Comparison of ENCODE assay signal across 12 mouse cellular contexts in the genomic region with DNA sequence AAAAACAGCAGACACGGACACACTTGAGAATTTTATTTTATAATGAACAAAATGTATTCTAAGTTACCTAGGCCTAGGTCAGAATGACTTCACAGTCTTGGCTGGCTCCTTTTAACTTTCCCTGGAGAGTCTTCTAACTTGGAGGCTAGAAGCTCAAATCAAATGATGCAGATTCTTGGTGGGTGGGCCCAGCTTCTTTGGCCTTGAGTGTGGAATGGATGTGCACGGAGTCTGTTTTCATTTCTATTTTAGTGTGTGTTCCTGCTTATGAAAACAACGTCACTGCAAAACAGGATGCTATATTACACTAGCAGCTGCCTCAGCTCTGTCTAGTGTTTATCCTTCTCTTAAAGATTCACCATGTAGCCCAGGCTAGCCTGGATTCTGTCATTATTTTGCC. TPM values are rescaled to one million over a fixed set of nuclear protein-coding genes. Genes with fewer than 3 reads are reported as not detected.
DNase-seq lines count a peak whose midpoint lies in the region; ATAC-seq and TF ChIP-seq lines count a peak whose summit lies in the region.
"Had no signal": no experiment of that assay in that cellular context is flagged by ENCODE, and none has a peak within 500 bp of the region (broad histone marks: within the 10 kb centered on the region; RNA-seq: fewer than 3 reads in every experiment).

No protein-coding gene starts in this region.

- 36% methylated on average over 3 of the region's 3 CpGs for WGBS in heart, adult 2 months
- WGBS in heart, embryonic 10.5 days = 70% methylated on average over 3 of the region's 3 CpGs
- 53% methylated on average over 3 of the region's 3 CpGs for WGBS in stomach, postnatal 0 days

- H3K79me2 ChIP-seq in heart, adult 2 months (replicated peaks; ENCODE audit: control insufficient read depth, insufficient read depth, low read length) = no peaks in the 10 kb centered on the region

- no peak overlapping the region for H3K4me2 ChIP-seq in stomach, postnatal 0 days (replicated peaks; ENCODE audit: low read depth)
- H3K4me2 ChIP-seq: hindbrain, embryonic 13.5 days; midbrain, embryonic 12.5 days had no signal

- no peak for TF ChIP-seq EP300 in heart, adult 2 months (IDR thresholded peaks at IDR 0.05; ENCODE audit: insufficient read depth, low read depth, low read length)
- TF ChIP-seq EP300 in stomach, postnatal 0 days (optimal IDR thresholded peaks at IDR 0.05) = no peak

- DNase-seq in heart, adult 2 months = peak in 1 of 2 experiments; percentile 37
- no peak for DNase-seq in heart, embryonic 10.5 days (ENCODE audit: low spot score)
- DNase-seq in lung, postnatal 10 days = peak; percentile 54
- DNase-seq in lung, postnatal 4 days = no peak
- peak; percentile 64 to 68 for DNase-seq in heart, postnatal 10 days
- no peak for DNase-seq in stomach, postnatal 0 days (ENCODE audit: low spot score)
- DNase-seq: right cerebral cortex, adult 18-20 months; thymus, postnatal 36 days had no signal

- H3K9ac ChIP-seq in heart, adult 2 months (ENCODE audit: low read depth, low read length) = no peak overlapping the region
- no peak overlapping the region for H3K9ac ChIP-seq in stomach, postnatal 0 days (ENCODE audit: low read length)
- H3K9ac ChIP-seq: midbrain, embryonic 12.5 days had no signal

- ATAC-seq in stomach, postnatal 0 days (ENCODE audit: low FRiP score, low TSS enrichment) = no peak
- no peak for ATAC-seq in granulocyte monocyte progenitor cell, adult 5-6 weeks (replicated peaks; ENCODE audit: poor library complexity, severe bottlenecking)

- TF ChIP-seq CTCF in heart, adult 2 months (IDR thresholded peaks at IDR 0.05) = no peak
- no peak for TF ChIP-seq CTCF in stomach, postnatal 0 days (IDR thresholded peaks at IDR 0.05; ENCODE audit: low read depth)

- no peaks in the 10 kb centered on the region for H3K9me3 ChIP-seq in heart, embryonic 10.5 days
- H3K9me3 ChIP-seq in stomach, postnatal 0 days (ENCODE audit: control insufficient read depth, low read length) = no peaks in the 10 kb centered on the region
- H3K9me3 ChIP-seq: hindbrain, embryonic 13.5 days; midbrain, embryonic 12.5 days had no signal

- H3K4me1 ChIP-seq in heart, adult 2 months (ENCODE audit: control insufficient read depth, insufficient read depth, low read length) = peaks cover 8% of the 10 kb centered on the region
- peaks cover 75% of the 10 kb centered on the region for H3K4me1 ChIP-seq in heart, embryonic 10.5 days
- peaks cover 8% of the 10 kb centered on the region for H3K4me1 ChIP-seq in stomach, postnatal 0 days (replicated peaks; ENCODE audit: control insufficient read depth, insufficient read depth)

- TF ChIP-seq POLR2A in heart, adult 2 months (IDR thresholded peaks at IDR 0.05; ENCODE audit: insufficient read depth, low read depth, low read length) = no peak

- no peak overlapping the region for H3K4me3 ChIP-seq in heart, adult 2 months
- no peak overlapping the region for H3K4me3 ChIP-seq in heart, embryonic 10.5 days
- no peak overlapping the region for H3K4me3 ChIP-seq in stomach, postnatal 0 days (ENCODE audit: low read depth, low read length)
- H3K4me3 ChIP-seq: erythroblast, embryonic 14.5 days; hindbrain, embryonic 13.5 days; midbrain, embryonic 12.5 days had no signal

- H3K36me3 ChIP-seq in heart, adult 2 months (ENCODE audit: control insufficient read depth, insufficient read depth, low read length) = no peaks in the 10 kb centered on the region
- H3K36me3 ChIP-seq in heart, embryonic 10.5 days = peaks cover 8% of the 10 kb centered on the region
- H3K36me3 ChIP-seq in stomach, postnatal 0 days (ENCODE audit: control insufficient read depth, insufficient read depth, low read length) = no peaks in the 10 kb centered on the region
- H3K36me3 ChIP-seq: hindbrain, embryonic 13.5 days; midbrain, embryonic 12.5 days had no signal

- intact Hi-C loops in heart, adult 2 months (cut with DNase I) = no loop called here
- intact Hi-C loops in heart, postnatal 10 days (cut with DNase I) = no loop called here

- peak overlapping the region; percentile 65 for H3K27ac ChIP-seq in heart, adult 2 months
- no peak overlapping the region for H3K27ac ChIP-seq in heart, embryonic 10.5 days
- peak overlapping the region; percentile 65 for H3K27ac ChIP-seq in stomach, postnatal 0 days (replicated peaks)
- H3K27ac ChIP-seq: hindbrain, embryonic 13.5 days; midbrain, embryonic 12.5 days had no signal

- H3K27me3 ChIP-seq in heart, adult 2 months (ENCODE audit: control insufficient read depth, insufficient read depth, low read length) = no peaks in the 10 kb centered on the region
- H3K27me3 ChIP-seq in heart, embryonic 10.5 days (ENCODE audit: insufficient read depth, poor library complexity, severe bottlenecking) = no peaks in the 10 kb centered on the region
- no peaks in the 10 kb centered on the region for H3K27me3 ChIP-seq in stomach, postnatal 0 days (ENCODE audit: control insufficient read depth, insufficient read depth, low read length)
- H3K27me3 ChIP-seq: hindbrain, embryonic 13.5 days; midbrain, embryonic 12.5 days had no signal

RNA-seq across cellular contexts. Expression of gene Lrrc75a, which starts 12.9 kb away (rescaled TPM):
- 1 to 10 TPM; 3.3 to 4.2 TPM for total RNA-seq in heart, adult 2 months (2021)
- polyA plus RNA-seq in heart, adult 2 months (2012; rRNA removed) = 6.2 and 9.6 TPM in 2 replicates
- polyA plus RNA-seq in heart, embryonic 10.5 days (2016; fragmentation: Nextera tagmentation; extraction: Ambion mirVana) = 14.9 and 17.2 TPM in 2 replicates
- 10 to 100 TPM; 12.0 to 12.3 TPM for total RNA-seq in heart, postnatal 10 days (2021)
- 7.3 and 8.4 TPM in 2 replicates for polyA plus RNA-seq in stomach, postnatal 0 days (2015; fragmentation: Nextera tagmentation; extraction: Ambion mirVana)
- total RNA-seq in granulocyte monocyte progenitor cell, adult 5-6 weeks (2014; fragmentation: Nextera tagmentation) = 5.7 TPM in 2 replicates
- total RNA-seq in granulocyte monocyte progenitor cell, adult 5-6 weeks (2017) = 3.6 and 5.4 TPM in 2 replicates

RNA-seq across cellular contexts. Expression of gene Mmgt2, which starts 13.1 kb away (rescaled TPM):
- total RNA-seq in heart, adult 2 months (2021) = 1 to 10 TPM; 5.8 to 8.6 TPM
- 8.7 and 8.9 TPM in 2 replicates for polyA plus RNA-seq in heart, adult 2 months (2012; rRNA removed)
- polyA plus RNA-seq in heart, embryonic 10.5 days (2016; fragmentation: Nextera tagmentation; extraction: Ambion mirVana) = 40.5 and 49.6 TPM in 2 replicates
- 10 to 100 TPM; 10.8 to 15.8 TPM for total RNA-seq in heart, postnatal 10 days (2021)
- 30.2 and 35.9 TPM in 2 replicates for polyA plus RNA-seq in stomach, postnatal 0 days (2015; fragmentation: Nextera tagmentation; extraction: Ambion mirVana)
- 16.7 and 34.1 TPM in 2 replicates for total RNA-seq in granulocyte monocyte progenitor cell, adult 5-6 weeks (2014; fragmentation: Nextera tagmentation)
- total RNA-seq in granulocyte monocyte progenitor cell, adult 5-6 weeks (2017) = 15.9 and 23.7 TPM in 2 replicates

Comparison
In these comparisons a context has a peak if more than half of its experiments do, and no peak if none do; other contexts are left out.
1. DNase-seq: peak in lung, postnatal 10 days (single experiment) and heart, postnatal 10 days (2 of 2); none in heart, embryonic 10.5 days (single experiment), lung, postnatal 4 days (0 of 2) and stomach, postnatal 0 days (single experiment).